Mouse (Mus musculus): ENCODE data around the gene Thap12.

- TF ChIP-seq CTCF (IDR thresholded peaks at IDR 0.05; ENCODE audit: borderline replicate concordance, extremely low read depth, insufficient read depth, insufficient read length): no peak
- TF ChIP-seq POLR2A (IDR thresholded peaks at IDR 0.05; ENCODE audit: borderline replicate concordance, extremely low read depth, insufficient read depth, insufficient read length, poor library complexity, severe bottlenecking): no peak
These were observed 4.9 kb upstream of the Thap12 start for GRCm38 (mm10) chr7:98698041-98698440.
